Mouse (Mus musculus) forebrain, postnatal 0 days (tissue): ENCODE results near the gene Nbas. TPM values are rescaled to one million over a fixed set of nuclear protein-coding genes. Genes with fewer than 3 reads are reported as not detected.

Source experiments
- ATAC-seq: fragments of 200-750 bp; cut with Nextera tagmentation; 2 replicates; pipeline ENCODE4 v1.8.0; 2017; ENCODE audit warnings: mild to moderate bottlenecking, moderate library complexity
- DNase-seq: peaks from one replicate; pipeline ENCODE4 v3.0.0-alpha.2; 2015
- H3K27ac ChIP-seq: fragments of 300-500 bp; sonication (generic); 2 replicates; pipeline ENCODE4 v1.5.1; 2014; ENCODE audit warnings: low read depth, mild to moderate bottlenecking, antibody characterized with exemption, low read length, moderate library complexity, mixed read lengths
- H3K27me3 ChIP-seq: fragments of 300-500 bp; sonication (generic); 2 replicates; pipeline ENCODE4 v1.6.1; 2014; ENCODE audit warnings: mild to moderate bottlenecking, low read length, mixed read lengths; ENCODE audit not compliant: insufficient read depth
- H3K36me3 ChIP-seq: fragments of 300-500 bp; sonication (generic); 2 replicates; pipeline ENCODE4 v1.6.1; 2014; ENCODE audit warnings: mild to moderate bottlenecking, moderate library complexity; ENCODE audit not compliant: insufficient read depth
- H3K4me1 ChIP-seq: fragments of 300-500 bp; sonication (generic); 2 replicates; pipeline ENCODE4 v1.6.1; 2014; ENCODE audit warnings: antibody characterized with exemption; ENCODE audit not compliant: insufficient read depth
- H3K4me2 ChIP-seq: fragments of 300-500 bp; sonication (generic); 2 replicates; pipeline ENCODE4 v1.6.1; 2014; ENCODE audit warnings: low read depth, mild to moderate bottlenecking, moderate library complexity
- H3K4me3 ChIP-seq: fragments of 300-500 bp; sonication (generic); 2 replicates; pipeline ENCODE4 v1.5.1; 2014; ENCODE audit warnings: low read depth, low read length, mixed read lengths
- H3K9ac ChIP-seq: fragments of 300-500 bp; sonication (generic); 2 replicates; pipeline ENCODE4 v1.6.1; 2014; ENCODE audit warnings: mild to moderate bottlenecking
- H3K9me3 ChIP-seq: fragments of 300-500 bp; sonication (generic); 2 replicates; pipeline ENCODE4 v1.6.1; 2016; ENCODE audit warnings: low read length
- CTCF ChIP-seq: sonication (generic); IDR thresholded peaks from 2 replicates; pipeline ENCODE4 v1.5.1; 2016; ENCODE audit warnings: antibody characterized with exemption, control low read depth, low read depth
- WGBS: fragments of 180-500 bp; shearing (Covaris S2); extraction: QIAGEN DNeasy Blood & Tissue Kit; methylation state at CpG from one replicate; pipeline ENCODE4 v1.1.7; 2014; 5-methylcytosine and 5-hydroxymethylcytosine counted together
- polyA plus RNA-seq: library from polyadenylated mRNA; unstranded; fragments of >200 nt; fragmentation: Nextera tagmentation; extraction: Ambion mirVana; gene quantifications from 2 replicates; pipeline ENCODE4 v1.2.1, GENCODE M21; 2015
- total RNA-seq: library from RNA; depleted of rRNA; stranded (reverse); fragments of >200 nt; gene quantifications from 2 replicates; pipeline ENCODE4 v1.2.3, GENCODE M21; 2014

Gene Nbas
- total and polyA plus RNA-seq, 2 experiments from 2014 or later, result 9.8 to 32.2 TPM

DNA sequence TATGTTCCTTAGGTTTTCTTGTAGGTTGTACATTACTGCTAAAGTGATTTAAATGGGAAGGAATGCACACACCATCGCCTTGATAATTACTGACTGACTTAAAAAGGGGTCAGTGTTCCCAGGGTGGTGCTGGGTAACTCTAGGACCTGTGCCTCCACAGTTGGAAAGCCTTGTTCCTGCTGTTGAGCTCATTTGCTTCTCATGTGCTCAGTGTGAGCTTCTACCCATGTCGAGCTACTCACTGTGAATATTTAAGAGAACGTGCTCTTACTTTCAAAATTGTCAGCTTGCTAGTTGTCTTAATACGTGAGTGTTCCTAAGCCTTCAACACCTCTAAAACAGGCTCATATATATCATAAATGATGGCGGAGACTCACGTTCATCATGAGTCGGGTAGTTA, 112.6 kb downstream of the Nbas start:
- H3K9ac ChIP-seq, result no peak overlapping the region
- no peaks in the 10 kb centered on the region for H3K9me3 ChIP-seq
- DNase-seq (no peak), ATAC-seq (no peak; the same call in 1 of the 2 replicates)
- WGBS, result 75% methylated on average over 7 of the region's 7 CpGs
- H3K36me3 ChIP-seq, result 0 out of 2 replicates have a peak, but pooled peaks cover 2% of the 10 kb centered on the region
- H3K4me2 ChIP-seq, result no peak overlapping the region
- H3K4me1 ChIP-seq, result no peaks in the 10 kb centered on the region
- no peak overlapping the region for H3K4me3 ChIP-seq
- H3K27ac ChIP-seq, result no peak overlapping the region
- no peak for TF ChIP-seq CTCF
- H3K27me3 ChIP-seq, result no peaks in the 10 kb centered on the region

DNA sequence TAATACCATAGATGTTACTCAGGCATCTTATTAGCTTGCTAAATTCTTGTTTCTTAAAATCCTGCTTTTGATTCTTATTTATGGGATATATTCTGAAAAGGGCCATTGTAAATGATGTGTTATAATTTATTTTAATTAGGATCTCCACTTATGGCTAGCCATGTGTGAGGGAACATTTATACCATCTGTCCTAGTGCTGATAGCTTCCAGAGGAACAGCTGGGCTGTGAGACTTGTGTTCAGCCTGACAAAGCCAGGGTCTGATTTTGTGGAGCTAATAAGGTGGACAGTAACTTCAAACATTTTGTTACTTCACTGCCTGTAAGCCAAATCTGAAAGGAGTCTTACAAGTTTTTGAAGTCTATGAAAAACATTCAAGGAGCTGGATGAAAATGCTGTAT, 113.1 kb downstream of the Nbas start:
- Histone ChIP-seq H3K4me2 (no peak overlapping the region), H3K9me3 (no peaks in the 10 kb centered on the region), H3K27ac (no peak overlapping the region), H3K4me3 (no peak overlapping the region), H3K36me3 (no peaks in the 10 kb centered on the region), H3K27me3 (no peaks in the 10 kb centered on the region), H3K4me1 (no peaks in the 10 kb centered on the region), H3K9ac (no peak overlapping the region)
- DNase-seq (no peak), ATAC-seq (no peak)
- TF ChIP-seq CTCF, result no peak

DNA sequence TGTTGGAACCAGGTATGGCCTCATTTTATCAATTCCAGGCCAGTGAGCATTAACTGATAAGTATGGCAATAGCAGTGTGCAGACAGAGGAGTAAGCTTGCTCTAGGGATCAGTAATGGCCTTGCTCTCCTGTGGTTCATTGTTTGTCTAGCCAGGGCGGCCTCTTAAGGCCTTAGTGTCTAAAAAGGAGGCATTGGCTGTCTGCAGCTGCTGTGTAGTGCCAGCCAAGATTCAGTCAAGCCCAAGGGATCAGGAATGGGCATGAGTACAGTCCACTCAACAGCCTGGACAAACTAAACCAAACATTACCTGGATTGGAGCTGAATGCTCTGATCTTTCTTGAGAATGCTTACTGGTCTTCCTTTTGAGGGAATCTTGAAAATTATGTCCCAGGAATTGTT, 120.7 kb downstream of the Nbas start:
- TF ChIP-seq CTCF, result no peak
- ATAC-seq, result peak; percentile 40; the same call in 1 of the 2 replicates
- DNase-seq, result no peak
- Histone ChIP-seq H3K4me3 (no peak overlapping the region), H3K4me2 (no peak overlapping the region), H3K9me3 (no peaks in the 10 kb centered on the region), H3K9ac (no peak overlapping the region), H3K4me1 (no peaks in the 10 kb centered on the region), H3K27ac (no peak overlapping the region), H3K36me3 (peaks cover 6% of the 10 kb centered on the region; the same call in 1 of the 2 replicates), H3K27me3 (no peaks in the 10 kb centered on the region)
- 62% methylated on average over 1 of the region's 1 CpGs for WGBS

DNA sequence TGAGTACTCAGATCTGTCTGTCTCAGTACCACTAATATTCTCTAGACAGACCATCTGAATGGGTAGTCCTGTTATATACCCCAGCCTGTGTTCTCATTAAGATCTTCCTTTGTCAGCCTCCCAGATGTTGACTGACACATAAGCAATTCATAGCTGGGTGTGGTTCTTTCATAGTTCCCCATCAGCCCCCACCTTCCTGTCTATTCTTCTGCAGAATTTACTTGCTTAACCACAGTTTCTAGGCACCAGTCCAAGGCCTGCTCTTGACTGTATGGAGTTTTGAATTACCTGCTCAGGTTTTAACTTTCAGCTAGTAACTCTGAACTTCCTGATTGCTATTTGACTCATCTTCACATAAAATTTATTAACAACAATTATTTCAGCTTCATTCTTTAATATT, 141.3 kb downstream of the Nbas start:
- Histone ChIP-seq H3K4me2 (no peak overlapping the region), H3K9me3 (no peaks in the 10 kb centered on the region), H3K4me3 (no peak overlapping the region), H3K4me1 (no peaks in the 10 kb centered on the region), H3K36me3 (no peaks in the 10 kb centered on the region; the same call in 1 of the 2 replicates), H3K9ac (no peak overlapping the region), H3K27ac (no peak overlapping the region), H3K27me3 (no peaks in the 10 kb centered on the region)
- ATAC-seq, result no peak
- DNase-seq, result no peak
- no peak for TF ChIP-seq CTCF

DNA sequence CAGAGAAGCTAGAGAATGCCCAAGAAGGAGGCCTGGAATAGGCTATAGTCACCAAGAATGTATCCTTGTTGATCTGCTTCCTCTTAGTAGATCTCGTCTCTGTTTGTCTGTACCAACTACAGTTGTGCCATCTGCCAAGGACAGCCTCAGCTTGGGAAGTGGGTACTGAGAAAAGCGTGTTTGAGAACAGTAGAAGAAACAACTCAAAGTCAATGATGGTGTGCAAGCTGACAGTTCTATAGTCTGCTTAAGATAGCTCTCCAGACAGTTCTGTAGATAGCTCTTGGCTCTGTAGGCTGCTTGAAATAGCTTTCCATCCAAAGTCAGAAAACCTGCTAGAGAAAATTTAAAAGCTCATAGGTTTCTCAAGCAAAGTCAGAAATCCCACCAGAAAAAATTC, 149.7 kb downstream of the Nbas start:
- H3K9ac ChIP-seq, result no peak overlapping the region
- H3K9me3 ChIP-seq, result no peaks in the 10 kb centered on the region
- H3K27me3 ChIP-seq, result no peaks in the 10 kb centered on the region
- no peak overlapping the region for H3K27ac ChIP-seq
- TF ChIP-seq CTCF, result no peak
- H3K36me3 ChIP-seq, result peaks cover 11% of the 10 kb centered on the region; the same call in 1 of the 2 replicates
- DNase-seq (no peak), ATAC-seq (0 out of 2 replicates have a peak, but pooled peaks have one; percentile 40)
- 49% methylated on average over 2 of the region's 2 CpGs for WGBS
- no peak overlapping the region for H3K4me3 ChIP-seq
- no peaks in the 10 kb centered on the region for H3K4me1 ChIP-seq
- no peak overlapping the region for H3K4me2 ChIP-seq

DNA sequence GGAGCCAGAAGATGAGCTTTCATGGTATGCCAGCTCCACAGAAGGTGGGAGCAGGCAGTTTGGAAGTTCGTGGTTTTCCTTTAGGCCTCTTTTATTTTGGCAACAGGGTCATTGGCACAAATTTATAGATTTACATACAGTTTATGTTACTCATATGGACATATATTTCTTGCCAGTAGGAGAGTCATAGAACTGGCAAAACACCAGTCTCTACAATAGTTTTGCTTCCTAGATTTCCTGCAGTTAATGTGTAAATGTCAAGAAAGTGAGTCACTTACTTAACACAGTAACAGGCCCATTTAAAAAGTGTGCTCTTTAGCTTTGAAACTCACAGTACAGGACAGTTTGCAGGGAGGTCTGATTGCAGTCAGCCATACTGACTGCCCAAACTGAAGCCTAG, 161.3 kb downstream of the Nbas start:
- DNase-seq (no peak), ATAC-seq (no peak)
- Histone ChIP-seq H3K27ac (no peak overlapping the region), H3K9ac (no peak overlapping the region), H3K36me3 (peaks cover 6% of the 10 kb centered on the region; the same call in 1 of the 2 replicates), H3K4me1 (no peaks in the 10 kb centered on the region), H3K9me3 (no peaks in the 10 kb centered on the region), H3K27me3 (no peaks in the 10 kb centered on the region), H3K4me3 (no peak overlapping the region), H3K4me2 (no peak overlapping the region)
- 61% methylated on average over 1 of the region's 1 CpGs for WGBS
- no peak for TF ChIP-seq CTCF

DNA sequence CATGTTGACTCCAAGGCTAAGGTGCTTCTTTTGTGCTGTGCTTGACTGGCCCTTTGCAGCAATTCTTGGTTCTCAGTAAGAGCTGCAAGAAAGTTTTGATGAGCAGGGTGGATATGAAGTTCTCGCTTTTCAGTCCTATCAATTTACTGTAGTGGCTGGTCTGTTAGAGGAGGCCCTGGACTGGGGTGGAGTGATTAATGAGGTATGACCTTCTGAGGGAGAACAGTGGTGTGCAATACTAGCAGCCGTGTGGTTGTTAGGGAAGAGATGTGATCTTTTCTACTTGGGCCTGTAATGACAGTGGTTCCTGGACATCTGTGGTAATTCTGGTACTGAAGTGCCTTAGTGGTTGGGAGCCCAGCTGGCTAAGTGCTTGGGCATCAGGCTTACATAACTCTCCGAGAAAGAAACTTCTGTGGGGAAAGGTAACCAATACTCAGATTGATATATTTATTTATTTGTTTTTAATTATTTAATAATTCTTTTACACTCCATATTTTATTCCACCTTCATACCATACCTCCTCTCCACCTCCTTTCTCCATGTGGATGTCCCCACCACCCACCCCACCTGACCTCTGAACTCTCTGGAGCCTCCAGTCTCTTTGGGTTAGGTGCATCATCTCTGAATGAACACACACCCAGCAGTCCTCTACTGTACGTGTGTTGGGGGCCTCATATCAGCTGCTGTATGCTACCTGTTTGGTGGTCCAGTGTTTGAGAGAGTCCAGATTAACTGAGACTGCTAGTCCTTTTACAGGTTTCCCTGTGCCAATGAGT, 175.9 kb downstream of the Nbas start:
- no peak for TF ChIP-seq CTCF
- no peak overlapping the region for H3K4me3 ChIP-seq
- H3K27me3 ChIP-seq, result no peaks in the 10 kb centered on the region
- no peaks in the 10 kb centered on the region for H3K4me1 ChIP-seq
- H3K36me3 ChIP-seq, result no peaks in the 10 kb centered on the region
- no peak overlapping the region for H3K9ac ChIP-seq
- H3K27ac ChIP-seq, result no peak overlapping the region
- H3K4me2 ChIP-seq, result no peak overlapping the region
- 90% methylated on average over 4 of the region's 4 CpGs for WGBS
- no peak for DNase-seq
- no peaks in the 10 kb centered on the region for H3K9me3 ChIP-seq
- no peak for ATAC-seq
